Mouse (Mus musculus) liver, embryonic 11.5 days (tissue): ENCODE results near the gene Pygb. TPM values are rescaled to one million over a fixed set of nuclear protein-coding genes. Genes with fewer than 3 reads are reported as not detected.

Source experiments
- ATAC-seq: fragments of 200-750 bp; cut with Nextera tagmentation; replicated peaks from 2 replicates; pipeline ENCODE4 v1.8.0; 2017; ENCODE audit warnings: moderate number of reproducible peaks, mild to moderate bottlenecking, moderate TSS enrichment, moderate library complexity; ENCODE audit not compliant: low FRiP score
- DNase-seq: peaks from one replicate; pipeline ENCODE4 v3.0.0-alpha.2; 2017; ENCODE audit warnings: low spot score
- H3K27ac ChIP-seq: fragments of 300-500 bp; sonication (generic); 2 replicates; pipeline ENCODE4 v1.5.1; 2014; ENCODE audit warnings: mild to moderate bottlenecking, low read depth, low read length, control low read depth
- H3K27me3 ChIP-seq: fragments of 300-500 bp; sonication (generic); replicated peaks from 2 replicates; pipeline ENCODE4 v1.6.1; 2014; ENCODE audit warnings: low read length, mixed read lengths; ENCODE audit not compliant: control insufficient read depth, insufficient read depth
- H3K36me3 ChIP-seq: fragments of 300-500 bp; sonication (generic); 2 replicates; pipeline ENCODE4 v1.6.1; 2014; ENCODE audit warnings: mild to moderate bottlenecking, low read length, moderate library complexity, mixed read lengths; ENCODE audit not compliant: control insufficient read depth, insufficient read depth
- H3K4me1 ChIP-seq: fragments of 300-500 bp; sonication (generic); replicated peaks from 2 replicates; pipeline ENCODE4 v1.6.1; 2014; ENCODE audit warnings: low read length, mixed read lengths; ENCODE audit not compliant: control insufficient read depth, insufficient read depth
- H3K4me2 ChIP-seq: fragments of 300-500 bp; sonication (generic); 2 replicates; pipeline ENCODE4 v1.6.1; 2014; ENCODE audit warnings: mild to moderate bottlenecking, control low read depth, moderate library complexity
- H3K4me3 ChIP-seq: fragments of 300-500 bp; sonication (generic); 2 replicates; pipeline ENCODE4 v1.5.1; 2014; ENCODE audit warnings: low read depth, low read length, control low read depth
- H3K9ac ChIP-seq: fragments of 300-500 bp; sonication (generic); 2 replicates; pipeline ENCODE4 v1.6.1; 2014; ENCODE audit warnings: low read depth, low read length, control low read depth
- H3K9me3 ChIP-seq: fragments of 300-500 bp; sonication (generic); 2 replicates; pipeline ENCODE4 v1.6.1; 2016; ENCODE audit warnings: low read length, inconsistent platforms, mixed read lengths; ENCODE audit not compliant: control insufficient read depth
- WGBS: fragments of 180-500 bp; shearing (Covaris S2); extraction: QIAGEN DNeasy Blood & Tissue Kit; methylation state at CpG from one replicate; pipeline ENCODE4 v1.1.7; 2014; 5-methylcytosine and 5-hydroxymethylcytosine counted together
- polyA plus RNA-seq: library from polyadenylated mRNA; unstranded; fragments of >200 nt; fragmentation: Nextera tagmentation; extraction: Ambion mirVana; gene quantifications from 2 replicates; pipeline ENCODE4 v1.2.1, GENCODE M21; 2014

Gene Pygb
- polyA plus RNA-seq, 1 experiment from 2014 or later: 35.7 TPM

- 80% methylated on average over 11 of the region's 11 CpGs for WGBS
- ATAC-seq (no peak), DNase-seq (no peak)
- H3K9ac ChIP-seq: no peak overlapping the region
- H3K36me3 ChIP-seq: no peaks in the 10 kb centered on the region
- H3K27me3 ChIP-seq: no peaks in the 10 kb centered on the region
- H3K4me1 ChIP-seq: 0 out of 2 replicates have a peak, but pooled peaks cover 3% of the 10 kb centered on the region
- H3K9me3 ChIP-seq: no peaks in the 10 kb centered on the region
- no peak overlapping the region for H3K27ac ChIP-seq
- H3K4me3 ChIP-seq: no peak overlapping the region
- H3K4me2 ChIP-seq: no peak overlapping the region
Measured at GRCm38 (mm10) chr2:150859709-150860470, 73.4 kb downstream of the Pygb start.

DNA sequence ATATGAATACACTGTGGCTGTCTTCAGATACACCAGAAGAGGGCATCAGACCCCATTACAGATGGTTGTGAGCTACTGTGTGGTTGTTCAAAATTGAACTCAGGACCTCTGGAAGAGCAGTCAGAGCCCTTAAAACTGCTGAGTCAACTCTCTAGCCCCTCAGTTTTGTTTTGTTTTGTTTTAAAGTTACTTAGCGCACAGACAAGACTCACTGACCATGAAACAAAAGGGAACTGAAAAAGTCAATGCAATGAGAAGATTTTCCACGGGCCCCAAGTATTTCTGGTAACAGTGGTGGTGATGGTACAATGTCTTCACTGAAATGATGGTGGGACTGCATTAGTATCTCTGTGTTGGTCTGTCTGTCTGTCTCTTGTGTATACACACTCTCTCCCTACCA is 74.6 kb downstream of the Pygb start:
- WGBS: 85% methylated on average over 2 of the region's 2 CpGs
- no peak overlapping the region for H3K4me3 ChIP-seq
- no peak for DNase-seq

DNA sequence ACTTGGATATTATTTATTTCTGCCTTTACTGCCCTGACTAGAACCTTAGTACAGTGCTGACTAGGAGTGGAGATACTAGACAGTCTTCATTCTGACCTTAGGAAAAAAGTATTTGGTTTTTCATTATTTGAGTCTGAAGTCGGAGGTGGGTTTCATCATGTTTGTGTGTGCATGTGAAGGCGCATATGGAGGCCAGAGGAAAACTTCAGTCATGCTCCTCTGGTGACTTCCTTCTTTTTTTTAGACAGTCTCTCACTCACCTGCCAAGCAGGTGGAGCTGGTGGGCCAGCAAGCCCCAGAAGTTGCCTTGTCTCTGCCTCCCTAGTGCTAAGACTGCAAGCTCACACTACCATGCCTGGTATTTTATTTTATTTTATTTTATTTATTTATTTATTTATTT is 80.5 kb downstream of the Pygb start:
- no peak overlapping the region for H3K4me3 ChIP-seq
- DNase-seq: no peak
- 86% methylated on average over 2 of the region's 2 CpGs for WGBS
- H3K27ac ChIP-seq: no peak overlapping the region
- H3K9ac ChIP-seq: no peak overlapping the region
- no peaks in the 10 kb centered on the region; the same call in 1 of the 2 replicates for H3K4me1 ChIP-seq
- H3K4me2 ChIP-seq: no peak overlapping the region
- no peak for ATAC-seq
- no peaks in the 10 kb centered on the region for H3K36me3 ChIP-seq
- no peaks in the 10 kb centered on the region for H3K27me3 ChIP-seq
- H3K9me3 ChIP-seq: no peaks in the 10 kb centered on the region

More for the DNA sequence above, 74.6 kb downstream of the Pygb start:
- no peak overlapping the region for H3K4me2 ChIP-seq
- H3K9ac ChIP-seq: no peak overlapping the region
- H3K27me3 ChIP-seq: no peaks in the 10 kb centered on the region
- 0 out of 2 replicates have a peak, but pooled peaks cover 2% of the 10 kb centered on the region for H3K4me1 ChIP-seq
- no peaks in the 10 kb centered on the region for H3K9me3 ChIP-seq
- H3K36me3 ChIP-seq: no peaks in the 10 kb centered on the region
- H3K27ac ChIP-seq: no peak overlapping the region
- ATAC-seq: no peak

DNA sequence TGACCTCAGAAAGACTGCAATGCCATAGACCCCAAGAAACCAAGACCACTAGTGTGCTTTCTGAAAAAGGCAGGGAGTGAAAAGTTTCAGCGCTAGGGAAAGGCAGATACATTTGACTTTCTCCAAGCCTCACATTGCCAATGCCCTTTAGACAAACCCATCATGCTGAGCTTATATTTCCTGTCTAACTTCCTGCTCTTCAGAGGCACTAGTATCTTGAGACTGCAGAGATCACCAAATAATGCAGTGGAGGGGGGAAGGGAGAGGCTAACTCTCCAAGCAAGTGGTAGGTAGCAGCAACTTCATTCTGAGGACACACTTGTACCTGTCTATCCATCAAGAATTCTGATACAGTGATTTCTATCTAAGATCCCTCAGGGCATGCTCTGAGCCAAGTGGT is 82.9 kb downstream of the Pygb start:
- no peaks in the 10 kb centered on the region for H3K36me3 ChIP-seq
- H3K4me3 ChIP-seq: no peak overlapping the region
- ATAC-seq: no peak
- no peak overlapping the region for H3K9ac ChIP-seq
- H3K9me3 ChIP-seq: no peaks in the 10 kb centered on the region
- no peaks in the 10 kb centered on the region for H3K27me3 ChIP-seq
- 53% methylated on average over 1 of the region's 1 CpGs for WGBS
- no peak for DNase-seq
- H3K4me1 ChIP-seq: no peaks in the 10 kb centered on the region; the same call in 1 of the 2 replicates
- H3K27ac ChIP-seq: no peak overlapping the region
- no peak overlapping the region for H3K4me2 ChIP-seq

DNA sequence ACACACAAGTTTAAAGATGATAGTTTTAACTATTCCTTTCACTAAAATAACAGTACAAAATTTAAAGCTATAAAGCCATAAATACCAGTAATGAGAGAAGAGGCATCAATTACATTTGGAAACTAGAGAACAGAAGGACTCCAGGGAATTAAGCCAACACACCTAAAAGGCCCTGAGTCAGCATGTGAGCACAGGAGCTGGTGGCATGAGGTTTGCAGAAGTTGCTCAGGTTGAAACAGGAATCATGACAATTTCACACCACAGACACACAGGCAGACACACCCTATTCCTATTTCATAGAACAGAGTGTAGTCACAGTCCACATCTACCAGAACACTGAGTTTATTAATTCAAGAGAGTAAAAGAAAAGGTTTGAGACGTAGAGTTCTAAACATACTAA is 88.0 kb downstream of the Pygb start:
- Histone ChIP-seq H3K36me3 (no peaks in the 10 kb centered on the region), H3K4me1 (peaks cover 6% of the 10 kb centered on the region), H3K9me3 (no peaks in the 10 kb centered on the region), H3K4me3 (no peak overlapping the region), H3K4me2 (no peak overlapping the region), H3K27me3 (no peaks in the 10 kb centered on the region), H3K27ac (no peak overlapping the region), H3K9ac (no peak overlapping the region)
- WGBS: 85% methylated on average over 1 of the region's 1 CpGs
- no peak for ATAC-seq
- no peak for DNase-seq

GRCm38 (mm10) chr2:150875226-150875625 is 88.7 kb downstream of the Pygb start:
- H3K4me3 ChIP-seq: no peak overlapping the region
- H3K9me3 ChIP-seq: no peaks in the 10 kb centered on the region
- no peak overlapping the region for H3K27ac ChIP-seq
- H3K4me1 ChIP-seq: peaks cover 6% of the 10 kb centered on the region
- DNase-seq: no peak
- ATAC-seq: no peak
- H3K4me2 ChIP-seq: no peak overlapping the region
- WGBS: 92% methylated on average over 1 of the region's 1 CpGs
- no peaks in the 10 kb centered on the region for H3K27me3 ChIP-seq
- H3K36me3 ChIP-seq: no peaks in the 10 kb centered on the region
- H3K9ac ChIP-seq: no peak overlapping the region

GRCm38 (mm10) chr2:150877561-150877960 is 91.0 kb downstream of the Pygb start:
- no peak overlapping the region for H3K4me2 ChIP-seq
- no peak for ATAC-seq
- WGBS: 89% methylated on average over 4 of the region's 4 CpGs

More at GRCm38 (mm10) chr2:150877561-150877960, 91.0 kb downstream of the Pygb start:
- no peak overlapping the region for H3K4me3 ChIP-seq
- no peaks in the 10 kb centered on the region for H3K9me3 ChIP-seq
- H3K4me1 ChIP-seq: peaks cover 6% of the 10 kb centered on the region
- H3K27ac ChIP-seq: no peak overlapping the region
- no peaks in the 10 kb centered on the region for H3K36me3 ChIP-seq
- H3K9ac ChIP-seq: no peak overlapping the region
- H3K27me3 ChIP-seq: no peaks in the 10 kb centered on the region
- DNase-seq: no peak
